Mouse (Mus musculus): Measurements from ENCODE around the gene Atp1b1. TPM values are rescaled to one million over a fixed set of nuclear protein-coding genes. Genes with fewer than 3 reads are reported as not detected.

Atp1b1 gene
- polyA plus RNA-seq, 1 experiment, result not detected

GRCm38 (mm10) chr1:164474778-164475511 lies 16.8 kb upstream of the Atp1b1 start:
- no peak for TF ChIP-seq GATA1 (IDR thresholded peaks at IDR 0.05; ENCODE audit: low read length)

- no peak for TF ChIP-seq GATA1 (IDR thresholded peaks at IDR 0.05; ENCODE audit: low read length)
Observed at GRCm38 (mm10) chr1:164474310-164474709, 16.2 kb upstream of the Atp1b1 start.

- no peak for TF ChIP-seq GATA1 (IDR thresholded peaks at IDR 0.05; ENCODE audit: low read length)
Observed at GRCm38 (mm10) chr1:164473398-164473797, 15.2 kb upstream of the Atp1b1 start.

- TF ChIP-seq GATA1 (IDR thresholded peaks at IDR 0.05; ENCODE audit: low read length), result no peak
Observed at GRCm38 (mm10) chr1:164471632-164472031, 13.5 kb upstream of the Atp1b1 start.

- no peak for TF ChIP-seq GATA1 (IDR thresholded peaks at IDR 0.05; ENCODE audit: low read length)
Observed at GRCm38 (mm10) chr1:164470985-164471384, 12.8 kb upstream of the Atp1b1 start.

GRCm38 (mm10) chr1:164468329-164468728 lies 10.2 kb upstream of the Atp1b1 start:
- TF ChIP-seq GATA1 (IDR thresholded peaks at IDR 0.05; ENCODE audit: low read length), result no peak

GRCm38 (mm10) chr1:164467406-164467805 lies 9.3 kb upstream of the Atp1b1 start:
- TF ChIP-seq GATA1 (IDR thresholded peaks at IDR 0.05; ENCODE audit: low read length), result no peak

- TF ChIP-seq GATA1 (IDR thresholded peaks at IDR 0.05; ENCODE audit: low read length), result no peak
Observed at GRCm38 (mm10) chr1:164461726-164462125, 3.6 kb upstream of the Atp1b1 start.

GRCm38 (mm10) chr1:164460921-164461697 lies 3.0 kb upstream of the Atp1b1 start:
- TF ChIP-seq GATA1 (IDR thresholded peaks at IDR 0.05; ENCODE audit: low read length), result no peak

GRCm38 (mm10) chr1:164459127-164459905 lies 1.2 kb upstream of the Atp1b1 start:
- TF ChIP-seq GATA1 (IDR thresholded peaks at IDR 0.05; ENCODE audit: low read length), result no peak

GRCm38 (mm10) chr1:164458621-164459051 lies 481 bp upstream of the Atp1b1 start:
- no peak for TF ChIP-seq GATA1 (IDR thresholded peaks at IDR 0.05; ENCODE audit: low read length)

- no peak for TF ChIP-seq GATA1 (IDR thresholded peaks at IDR 0.05; ENCODE audit: low read length)
Observed at GRCm38 (mm10) chr1:164457531-164458244, 467 bp downstream of the Atp1b1 start.

GRCm38 (mm10) chr1:164456731-164457130 lies 1.4 kb downstream of the Atp1b1 start:
- TF ChIP-seq GATA1 (IDR thresholded peaks at IDR 0.05; ENCODE audit: low read length), result no peak

GRCm38 (mm10) chr1:164456065-164456464 lies 2.1 kb downstream of the Atp1b1 start:
- no peak for TF ChIP-seq GATA1 (IDR thresholded peaks at IDR 0.05; ENCODE audit: low read length)

- TF ChIP-seq GATA1 (IDR thresholded peaks at IDR 0.05; ENCODE audit: low read length), result no peak
Observed at GRCm38 (mm10) chr1:164455614-164456013, 2.5 kb downstream of the Atp1b1 start.

Data from G1E-ER4 (cell line).